ENCODE assay signal across 7 mouse cellular contexts in the genomic region with DNA sequence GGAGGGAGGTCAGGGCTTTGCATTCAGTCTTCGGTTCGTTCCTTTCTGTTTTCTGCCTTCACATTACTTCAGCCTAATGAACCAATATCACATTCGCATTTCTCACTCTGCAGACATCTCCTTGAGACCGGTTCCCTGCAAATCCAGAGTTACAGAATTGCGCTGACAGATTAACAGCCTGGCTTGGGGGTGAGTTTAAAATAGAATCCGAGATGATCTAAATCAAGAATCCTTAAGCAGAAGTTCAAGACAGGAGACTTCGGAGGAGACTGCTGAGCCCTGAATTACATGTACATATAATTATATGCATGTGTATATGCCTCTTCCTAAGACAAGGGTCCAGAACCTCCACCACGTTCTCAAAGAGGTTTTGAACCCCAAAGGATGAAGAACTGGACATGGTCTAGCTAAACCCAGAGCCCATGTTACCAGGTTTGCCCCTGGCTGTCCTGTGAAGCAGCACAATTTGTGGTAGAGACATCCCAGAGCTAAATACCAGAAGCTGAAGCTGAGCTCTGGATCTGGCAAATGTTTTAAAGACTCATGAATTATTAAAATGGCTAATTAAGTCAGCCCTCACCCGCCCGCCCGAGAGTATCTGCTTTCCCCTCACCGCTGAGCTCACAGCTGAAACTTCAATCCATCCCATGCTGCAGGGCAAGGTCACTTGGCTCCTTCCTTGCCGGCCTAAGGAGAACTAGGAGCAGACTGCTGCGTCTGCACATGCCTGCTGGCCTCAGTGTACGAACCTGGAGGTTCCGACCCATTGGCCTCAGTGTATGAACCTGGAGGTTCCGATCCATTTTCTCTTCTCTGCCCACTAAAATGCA. TPM values are rescaled to one million over a fixed set of nuclear protein-coding genes. Genes with fewer than 3 reads are reported as not detected.
A peak's percentile ranks its signal among the peaks of the same experiment; 100 is the strongest.
DNase-seq lines count a peak whose midpoint lies in the region; ATAC-seq and TF ChIP-seq lines count a peak whose summit lies in the region.

No protein-coding gene starts in this region.

- peak; percentile 65 for DNase-seq in brain, adult 2 months (ENCODE audit: low read depth, low spot score)
- peak; percentile 23 for DNase-seq in embryo, embryonic 9.5 days (ENCODE audit: extremely low spot score)
- peak; percentile 46 for DNase-seq in hindbrain, postnatal 0 days (ENCODE audit: low spot score)
- peak; percentile 28 for DNase-seq in midbrain, embryonic 10.5 days (ENCODE audit: low spot score)
- no peak for DNase-seq in thymus, postnatal 25 days
- no peak for DNase-seq in adrenal gland, adult 2 months

- peaks cover 37% of the 10 kb centered on the region for H3K4me1 ChIP-seq in hindbrain, postnatal 0 days (ENCODE audit: insufficient read depth, low read length)
- peaks cover 50% of the 10 kb centered on the region for H3K4me1 ChIP-seq in midbrain, embryonic 10.5 days

- peak overlapping the region; percentile 68 for H3K27ac ChIP-seq in hindbrain, postnatal 0 days
- H3K27ac ChIP-seq in midbrain, embryonic 10.5 days (replicated peaks): 0 out of 2 replicates have a peak overlapping the region, but pooled peaks have one; percentile 4

- ATAC-seq in hindbrain, postnatal 0 days: 0 out of 2 replicates have a peak, but pooled peaks have one; percentile 41
- no peak for ATAC-seq in activated CD4-positive, CD25-positive, alpha-beta regulatory T cell, adult 4 months

- peak overlapping the region; percentile 38 for H3K4me2 ChIP-seq in hindbrain, postnatal 0 days (ENCODE audit: low read depth, low read length)

- TF ChIP-seq CTCF in hindbrain, postnatal 0 days (IDR thresholded peaks at IDR 0.05; ENCODE audit: low read depth): no peak

- H3K36me3 ChIP-seq in hindbrain, postnatal 0 days (ENCODE audit: insufficient read depth, low read length): no peaks in the 10 kb centered on the region
- no peaks in the 10 kb centered on the region for H3K36me3 ChIP-seq in midbrain, embryonic 10.5 days

- no peaks in the 10 kb centered on the region for H3K9me3 ChIP-seq in hindbrain, postnatal 0 days (ENCODE audit: low read length)
- H3K9me3 ChIP-seq in midbrain, embryonic 10.5 days (replicated peaks): no peaks in the 10 kb centered on the region

- H3K27me3 ChIP-seq in hindbrain, postnatal 0 days (ENCODE audit: insufficient read depth, low read length): no peaks in the 10 kb centered on the region
- peaks cover 23% of the 10 kb centered on the region for H3K27me3 ChIP-seq in midbrain, embryonic 10.5 days (ENCODE audit: low read depth, poor library complexity, severe bottlenecking)

- no peak overlapping the region for H3K4me3 ChIP-seq in hindbrain, postnatal 0 days (ENCODE audit: low read length)
- 0 out of 2 replicates have a peak overlapping the region, but pooled peaks have one; percentile 12 for H3K4me3 ChIP-seq in midbrain, embryonic 10.5 days

- H3K9ac ChIP-seq in hindbrain, postnatal 0 days (replicated peaks; ENCODE audit: low read length): 0 out of 2 replicates have a peak overlapping the region, but pooled peaks have one; percentile 7

- 16% methylated on average over 17 of the region's 17 CpGs for whole genome bisulfite sequencing in hindbrain, postnatal 0 days
- WGBS in midbrain, embryonic 10.5 days: 25% methylated on average over 17 of the region's 17 CpGs

RNA-seq across cellular contexts. Expression of a gene that starts 14.1 kb away (rescaled TPM):
- total RNA-seq in hindbrain, postnatal 0 days (2014; rRNA removed): 841 and 932 TPM in 2 replicates
- 3,128 and 3,189 TPM in 2 replicates for polyA plus RNA-seq in hindbrain, postnatal 0 days (2015; fragmentation: Nextera tagmentation; extraction: Ambion mirVana)
- polyA plus RNA-seq in midbrain, embryonic 10.5 days (2016; fragmentation: Nextera tagmentation; extraction: Ambion mirVana): 1,154 and 1,167 TPM in 2 replicates
- polyA plus RNA-seq in activated CD4-positive, CD25-positive, alpha-beta regulatory T cell, adult 4 months (2017; shearing (Covaris generic)): 100 to 1,000 TPM; 597 to 644 TPM
- 100 to 1,000 TPM; 485 to 563 TPM for total RNA-seq in adrenal gland, adult 2 months (2021)
- 6.4 and 6.8 TPM in 2 replicates for polyA plus RNA-seq in adrenal gland, adult 2 months (2012; rRNA removed)

RNA-seq across cellular contexts. Expression of a gene that starts 33.3 kb away (rescaled TPM):
- total RNA-seq in hindbrain, postnatal 0 days (2014; rRNA removed): 0.31 TPM in 1 of 2 replicates, not detected in the other
- not detected in 2 replicates for polyA plus RNA-seq in hindbrain, postnatal 0 days (2015; fragmentation: Nextera tagmentation; extraction: Ambion mirVana)
- polyA plus RNA-seq in midbrain, embryonic 10.5 days (2016; fragmentation: Nextera tagmentation; extraction: Ambion mirVana): not detected in 2 replicates
- polyA plus RNA-seq in activated CD4-positive, CD25-positive, alpha-beta regulatory T cell, adult 4 months (2017; shearing (Covaris generic)): not detected
- not detected for total RNA-seq in adrenal gland, adult 2 months (2021)
- not detected in 2 replicates for polyA plus RNA-seq in adrenal gland, adult 2 months (2012; rRNA removed)

Comparison
In these comparisons a context has a peak if more than half of its experiments do, and no peak if none do; other contexts are left out.
1. DNase-seq: peak in brain, adult 2 months (single experiment), embryo, embryonic 9.5 days (single experiment), hindbrain, postnatal 0 days (single experiment) and midbrain, embryonic 10.5 days (single experiment); none in thymus, postnatal 25 days (single experiment) and adrenal gland, adult 2 months (single experiment).
2. RNA of a gene that starts 14.1 kb away (polyA plus RNA-seq): 3,128 to 3,189 TPM in hindbrain, postnatal 0 days, 1,154 to 1,167 TPM in midbrain, embryonic 10.5 days and 597 to 644 TPM in activated CD4-positive, CD25-positive, alpha-beta regulatory T cell, adult 4 months; 6.4 to 6.8 TPM in adrenal gland, adult 2 months; every median in the first group is over 10 times any median in the second.